Mouse (Mus musculus): ENCODE data around the gene Zfp541. TPM values are rescaled to one million over a fixed set of nuclear protein-coding genes. Genes with fewer than 3 reads are reported as not detected.

The Zfp541 gene
- 0.10 and 0.15 TPM in 2 replicates for total RNA-seq (2014; rRNA removed)
- polyA plus RNA-seq (2015; fragmentation: Nextera tagmentation; extraction: Ambion mirVana), result 0.04 and 0.17 TPM in 2 replicates

DNA sequence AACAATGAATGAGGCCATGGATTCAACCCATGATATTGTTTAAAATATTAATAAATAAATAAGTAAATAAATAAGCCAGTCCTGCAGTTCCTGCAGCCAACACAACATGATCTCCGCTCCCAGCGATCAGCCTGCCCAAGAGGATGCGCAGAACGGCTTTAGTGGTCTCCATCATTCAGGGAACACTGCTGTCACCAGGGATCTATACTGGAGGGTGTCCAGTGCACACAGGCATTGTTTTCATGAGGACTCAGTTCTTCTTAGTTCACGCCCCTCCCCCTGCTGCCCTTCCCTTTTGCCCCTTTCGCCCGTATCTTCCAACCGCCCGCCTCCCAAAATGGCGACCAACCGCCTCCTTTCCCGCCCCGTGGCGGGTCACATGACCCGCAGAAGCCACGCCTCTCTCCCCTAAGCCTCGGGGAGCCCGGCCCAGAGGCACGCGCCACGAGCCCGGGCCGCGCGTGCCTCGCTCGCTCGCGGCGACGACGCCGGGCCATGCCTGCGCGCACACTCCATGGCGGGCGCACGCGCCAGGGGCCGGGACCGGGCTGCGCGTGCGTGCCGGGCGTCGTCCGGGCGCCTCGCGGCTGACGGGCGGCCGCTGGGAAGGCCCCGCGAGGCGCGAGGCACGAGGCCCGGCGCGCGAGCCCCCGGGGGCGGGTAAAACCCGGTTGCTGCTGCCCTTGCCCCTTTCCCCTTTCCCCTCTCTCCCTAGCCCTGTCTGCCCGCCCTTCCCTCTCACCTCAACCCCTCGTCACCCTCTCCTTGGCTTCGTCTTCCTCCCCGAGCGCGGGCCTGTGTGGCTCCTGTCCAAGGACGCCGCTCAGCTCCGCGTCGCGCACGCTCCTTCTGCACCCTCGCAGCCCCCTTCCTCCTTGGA lies at the start of gene Zfp541:
Gene Zfp541, plus strand, starts transcription at position 596 of the 880 bp plus-strand sequence.
- Histone ChIP-seq H3K4me3 (ENCODE audit: low read depth, low read length) (peak within 1 kb of the TSS; percentile 9; the same call in 1 of the 2 replicates), H3K4me2 (ENCODE audit: low read depth) (peak within 1 kb of the TSS; percentile 19; the same call in 1 of the 2 replicates), H3K9ac (no peak within 1 kb of the TSS), H3K4me1 (ENCODE audit: insufficient read depth) (no peaks in the 10 kb centered on the region), H3K27ac (ENCODE audit: low read depth, low read length) (no peak within 1 kb of the TSS), H3K9me3 (ENCODE audit: low read length) (no peaks in the 10 kb centered on the region), H3K27me3 (ENCODE audit: insufficient read depth, low read length) (no peaks in the 10 kb centered on the region), H3K36me3 (ENCODE audit: insufficient read depth) (no peaks in the 10 kb centered on the region)
- TF ChIP-seq CTCF (IDR thresholded peaks at IDR 0.05; ENCODE audit: low read depth), result no peak
- WGBS, result 60% methylated on average over 65 of the region's 80 CpGs
- peak; percentile 38 for DNase-seq
- ATAC-seq, result peak; percentile 82

GRCm38 (mm10) chr7:16012576-16013263 lies 48.9 kb upstream of the Zfp541 start:
- H3K27me3 ChIP-seq (ENCODE audit: insufficient read depth, low read length), result no peaks in the 10 kb centered on the region
- no peak overlapping the region for H3K9ac ChIP-seq
- DNase-seq (no peak), ATAC-seq (no peak)
- 85% methylated on average over 11 of the region's 11 CpGs for WGBS
- H3K4me3 ChIP-seq (ENCODE audit: low read depth, low read length), result no peak overlapping the region
- H3K27ac ChIP-seq (ENCODE audit: low read depth, low read length), result no peak overlapping the region
- no peaks in the 10 kb centered on the region for H3K4me1 ChIP-seq (ENCODE audit: insufficient read depth)
- no peaks in the 10 kb centered on the region for H3K36me3 ChIP-seq (ENCODE audit: insufficient read depth)
- no peak overlapping the region for H3K4me2 ChIP-seq (ENCODE audit: low read depth)
- no peaks in the 10 kb centered on the region for H3K9me3 ChIP-seq (ENCODE audit: low read length)
- TF ChIP-seq CTCF (IDR thresholded peaks at IDR 0.05; ENCODE audit: low read depth), result peak; percentile 62

- ATAC-seq (no peak), DNase-seq (no peak)
- Histone ChIP-seq H3K27me3 (ENCODE audit: insufficient read depth, low read length) (no peaks in the 10 kb centered on the region), H3K27ac (ENCODE audit: low read depth, low read length) (no peak overlapping the region), H3K4me1 (ENCODE audit: insufficient read depth) (no peaks in the 10 kb centered on the region), H3K9me3 (ENCODE audit: low read length) (no peaks in the 10 kb centered on the region), H3K4me2 (ENCODE audit: low read depth) (no peak overlapping the region), H3K9ac (no peak overlapping the region), H3K4me3 (ENCODE audit: low read depth, low read length) (no peak overlapping the region), H3K36me3 (ENCODE audit: insufficient read depth) (no peaks in the 10 kb centered on the region)
- no peak for TF ChIP-seq CTCF (IDR thresholded peaks at IDR 0.05; ENCODE audit: low read depth)
- 86% methylated on average over 5 of the region's 5 CpGs for WGBS
Measured at GRCm38 (mm10) chr7:16013722-16014275, 47.8 kb upstream of the Zfp541 start.

DNA sequence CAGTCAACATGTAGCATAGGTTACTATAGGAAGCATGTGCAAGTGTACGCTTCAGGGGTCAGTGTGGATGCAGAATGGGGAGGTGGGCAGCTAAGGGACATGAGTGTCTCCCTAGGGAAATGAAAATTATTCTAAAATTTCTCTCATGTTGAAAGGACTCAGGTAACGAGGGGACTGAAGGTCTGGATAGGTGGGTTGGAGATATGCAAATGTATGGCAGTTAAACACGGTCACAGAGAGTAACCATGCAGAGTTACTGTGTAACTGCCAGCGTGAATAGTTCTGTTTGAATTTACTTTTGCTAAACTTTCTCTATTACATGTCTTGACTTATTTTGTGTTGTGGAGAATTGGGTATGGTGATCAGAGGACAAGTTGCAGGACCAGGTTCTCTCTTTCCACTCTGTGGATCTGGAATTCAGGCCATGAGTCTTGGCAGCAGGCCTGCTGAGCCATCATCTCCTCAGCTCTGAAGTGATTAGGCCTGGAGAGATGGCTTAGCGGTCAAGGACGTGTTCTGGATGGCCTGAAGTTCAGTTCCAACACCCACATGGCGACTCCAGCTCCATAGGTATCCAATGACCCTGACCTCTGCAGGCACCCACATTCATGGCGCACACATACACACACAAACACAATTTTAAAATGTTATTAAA lies 47.0 kb upstream of the Zfp541 start:
- no peaks in the 10 kb centered on the region for H3K4me1 ChIP-seq (ENCODE audit: insufficient read depth)
- H3K27ac ChIP-seq (ENCODE audit: low read depth, low read length), result no peak overlapping the region
- no peaks in the 10 kb centered on the region for H3K9me3 ChIP-seq (ENCODE audit: low read length)
- H3K9ac ChIP-seq, result no peak overlapping the region
- 92% methylated on average over 8 of the region's 8 CpGs for WGBS
- H3K4me3 ChIP-seq (ENCODE audit: low read depth, low read length), result no peak overlapping the region
- DNase-seq (no peak), ATAC-seq (no peak)
- no peak for TF ChIP-seq CTCF (IDR thresholded peaks at IDR 0.05; ENCODE audit: low read depth)
- no peaks in the 10 kb centered on the region for H3K36me3 ChIP-seq (ENCODE audit: insufficient read depth)
- H3K4me2 ChIP-seq (ENCODE audit: low read depth), result no peak overlapping the region
- H3K27me3 ChIP-seq (ENCODE audit: insufficient read depth, low read length), result no peaks in the 10 kb centered on the region

- no peak overlapping the region for H3K4me3 ChIP-seq (ENCODE audit: low read depth, low read length)
- no peaks in the 10 kb centered on the region for H3K9me3 ChIP-seq (ENCODE audit: low read length)
- no peak overlapping the region for H3K4me2 ChIP-seq (ENCODE audit: low read depth)
- no peaks in the 10 kb centered on the region for H3K4me1 ChIP-seq (ENCODE audit: insufficient read depth)
- WGBS, result 75% methylated on average over 5 of the region's 5 CpGs
- no peak overlapping the region for H3K27ac ChIP-seq (ENCODE audit: low read depth, low read length)
- no peak for ATAC-seq
- DNase-seq, result no peak
- no peaks in the 10 kb centered on the region for H3K36me3 ChIP-seq (ENCODE audit: insufficient read depth)
- no peak overlapping the region for H3K9ac ChIP-seq
- no peaks in the 10 kb centered on the region for H3K27me3 ChIP-seq (ENCODE audit: insufficient read depth, low read length)
- TF ChIP-seq CTCF (IDR thresholded peaks at IDR 0.05; ENCODE audit: low read depth), result no peak
Measured at GRCm38 (mm10) chr7:16015384-16015783, 46.2 kb upstream of the Zfp541 start.

DNA sequence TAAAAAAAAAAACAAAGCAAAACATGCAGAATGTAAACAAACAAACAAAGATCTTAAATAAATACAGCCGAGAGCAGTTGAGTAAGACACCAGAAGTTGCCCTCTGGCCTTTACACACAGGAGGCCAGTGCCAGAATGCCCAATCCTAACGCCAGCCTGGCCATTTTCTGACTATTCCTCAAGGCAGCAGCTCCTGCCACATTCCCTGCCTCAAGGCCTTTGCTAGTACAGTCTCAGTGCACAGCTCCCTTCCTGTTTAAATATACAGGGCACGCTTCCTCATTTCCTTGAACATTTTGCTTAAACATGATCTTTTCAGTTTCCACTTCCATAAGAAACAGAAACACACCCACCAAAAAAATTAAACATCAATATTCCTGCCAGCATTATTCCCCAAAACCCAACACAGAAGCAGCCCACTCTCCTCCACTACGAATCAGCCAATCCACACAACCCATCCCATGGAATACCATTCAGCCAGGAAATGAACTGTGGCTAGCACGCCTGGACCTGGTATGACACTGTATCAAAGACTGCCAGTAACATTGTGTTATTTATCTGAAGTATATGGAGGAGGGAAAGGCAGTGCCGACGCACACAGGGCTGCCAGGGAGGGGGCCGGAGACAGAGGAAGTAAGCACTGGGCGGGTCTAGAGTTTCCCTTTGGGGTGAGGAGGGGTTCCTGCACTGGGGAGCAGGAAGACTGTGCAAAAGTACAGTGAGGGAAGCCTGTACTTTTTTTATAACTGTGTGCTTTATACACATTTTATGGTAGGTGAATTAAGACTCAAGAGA lies 43.4 kb upstream of the Zfp541 start:
- ATAC-seq (no peak), DNase-seq (no peak)
- Histone ChIP-seq H3K4me3 (ENCODE audit: low read depth, low read length) (no peak overlapping the region), H3K27me3 (ENCODE audit: insufficient read depth, low read length) (no peaks in the 10 kb centered on the region), H3K9ac (no peak overlapping the region), H3K4me1 (ENCODE audit: insufficient read depth) (no peaks in the 10 kb centered on the region), H3K9me3 (ENCODE audit: low read length) (no peaks in the 10 kb centered on the region), H3K36me3 (ENCODE audit: insufficient read depth) (no peaks in the 10 kb centered on the region), H3K27ac (ENCODE audit: low read depth, low read length) (no peak overlapping the region), H3K4me2 (ENCODE audit: low read depth) (no peak overlapping the region)
- no peak for TF ChIP-seq CTCF (IDR thresholded peaks at IDR 0.05; ENCODE audit: low read depth)
- WGBS, result 86% methylated on average over 9 of the region's 9 CpGs
